Mouse (Mus musculus) liver, embryonic 16.5 days (tissue): ENCODE measurements around the gene Ap5z1. TPM values are rescaled to one million over a fixed set of nuclear protein-coding genes. Genes with fewer than 3 reads are reported as not detected.
A peak's percentile ranks its signal among the peaks of the same experiment; 100 is the strongest.

ENCODE experiments used
- ATAC-seq: fragments of 200-750 bp; cut with Nextera tagmentation; 2 replicates; pipeline ENCODE4 v1.8.0; 2017; ENCODE audit warnings: low read depth, mild to moderate bottlenecking, moderate number of reproducible peaks, moderate library complexity
- H3K27ac ChIP-seq: fragments of 300-500 bp; sonication (generic); 2 replicates; pipeline ENCODE4 v1.5.1; 2014; ENCODE audit warnings: mild to moderate bottlenecking, low read length
- H3K27me3 ChIP-seq: fragments of 300-500 bp; sonication (generic); 2 replicates; pipeline ENCODE4 v1.6.1; 2014; ENCODE audit warnings: low read depth, low read length, mixed read lengths; ENCODE audit not compliant: control insufficient read depth, insufficient read depth
- H3K36me3 ChIP-seq: fragments of 300-500 bp; sonication (generic); 2 replicates; pipeline ENCODE4 v1.6.1; 2014; ENCODE audit warnings: mild to moderate bottlenecking; ENCODE audit not compliant: control insufficient read depth, insufficient read depth
- H3K4me1 ChIP-seq: fragments of 300-500 bp; sonication (generic); 2 replicates; pipeline ENCODE4 v1.6.1; 2014; ENCODE audit warnings: low read depth, low read length, mixed read lengths; ENCODE audit not compliant: control insufficient read depth
- H3K4me2 ChIP-seq: fragments of 300-500 bp; sonication (generic); 2 replicates; pipeline ENCODE4 v1.6.1; 2014; ENCODE audit warnings: low read depth, low read length, mixed read lengths
- H3K4me3 ChIP-seq: fragments of 300-500 bp; sonication (generic); 2 replicates; pipeline ENCODE4 v1.5.1; 2014; ENCODE audit warnings: low read depth, mild to moderate bottlenecking, low read length
- H3K9ac ChIP-seq: fragments of 300-500 bp; sonication (generic); 2 replicates; pipeline ENCODE4 v1.6.1; 2014; ENCODE audit warnings: low read depth, low read length
- H3K9me3 ChIP-seq: fragments of 300-500 bp; sonication (generic); replicated peaks from 2 replicates; pipeline ENCODE4 v1.6.1; 2016; ENCODE audit warnings: low read length; ENCODE audit not compliant: control insufficient read depth
- WGBS: fragments of 180-500 bp; shearing (Covaris S2); extraction: QIAGEN DNeasy Blood & Tissue Kit; methylation state at CpG from one replicate; pipeline ENCODE4 v1.1.7; 2014; ENCODE audit not compliant: insufficient replicate concordance; 5-methylcytosine and 5-hydroxymethylcytosine counted together
- polyA plus RNA-seq: library from polyadenylated mRNA; unstranded; fragments of >200 nt; fragmentation: Nextera tagmentation; extraction: Ambion mirVana; gene quantifications from 2 replicates; pipeline ENCODE4 v1.2.1, GENCODE M21; 2015

Ap5z1 gene
- 4.6 and 5.2 TPM in 2 replicates for polyA plus RNA-seq

GRCm38 (mm10) chr5:142463461-142464454, at the start of gene Ap5z1:
TSS of gene Ap5z1 (plus strand) at chr5:142463944.
- H3K27ac ChIP-seq = peak within 1 kb of the TSS; percentile 82
- ATAC-seq = peak; percentile 97
- no peaks in the 10 kb centered on the region for H3K27me3 ChIP-seq
- WGBS = 1% methylated on average over 59 of the region's 60 CpGs
- H3K4me1 ChIP-seq = peaks cover 13% of the 10 kb centered on the region
- H3K36me3 ChIP-seq = peaks cover 7% of the 10 kb centered on the region
- H3K4me3 ChIP-seq = peak within 1 kb of the TSS; percentile 88
- peak within 1 kb of the TSS; percentile 87 for H3K9ac ChIP-seq
- peak within 1 kb of the TSS; percentile 82 for H3K4me2 ChIP-seq
- H3K9me3 ChIP-seq = no peaks in the 10 kb centered on the region

- H3K4me1 ChIP-seq = peaks cover 40% of the 10 kb centered on the region
These were observed 48.3 kb upstream of the Ap5z1 start for GRCm38 (mm10) chr5:142415401-142415800.

GRCm38 (mm10) chr5:142416070-142416775, 47.5 kb upstream of the Ap5z1 start:
- H3K4me1 ChIP-seq = peaks cover 40% of the 10 kb centered on the region
- peak overlapping the region; percentile 4; the same call in 1 of the 2 replicates for H3K9ac ChIP-seq
- H3K4me2 ChIP-seq = peak overlapping the region; percentile 28; the same call in 1 of the 2 replicates
- WGBS = 10% methylated on average over 14 of the region's 14 CpGs
- H3K4me3 ChIP-seq = no peak overlapping the region
- ATAC-seq = peak; percentile 14
- H3K9me3 ChIP-seq = no peaks in the 10 kb centered on the region
- no peaks in the 10 kb centered on the region for H3K27me3 ChIP-seq
- H3K36me3 ChIP-seq = no peaks in the 10 kb centered on the region
- peak overlapping the region; percentile 15; the same call in 1 of the 2 replicates for H3K27ac ChIP-seq

More at GRCm38 (mm10) chr5:142415401-142415800, 48.3 kb upstream of the Ap5z1 start:
- no peaks in the 10 kb centered on the region for H3K27me3 ChIP-seq
- H3K4me3 ChIP-seq = no peak overlapping the region
- WGBS = 74% methylated on average over 6 of the region's 6 CpGs
- no peaks in the 10 kb centered on the region for H3K36me3 ChIP-seq
- H3K27ac ChIP-seq = no peak overlapping the region
- no peak overlapping the region for H3K9ac ChIP-seq
- no peaks in the 10 kb centered on the region for H3K9me3 ChIP-seq
- no peak for ATAC-seq
- H3K4me2 ChIP-seq = no peak overlapping the region

- ATAC-seq = no peak
- peaks cover 40% of the 10 kb centered on the region for H3K4me1 ChIP-seq
- H3K36me3 ChIP-seq = no peaks in the 10 kb centered on the region
- H3K27me3 ChIP-seq = no peaks in the 10 kb centered on the region
- peak overlapping the region; percentile 16 for H3K27ac ChIP-seq
- H3K4me3 ChIP-seq = no peak overlapping the region
- H3K9ac ChIP-seq = no peak overlapping the region
- 44% methylated on average over 3 of the region's 3 CpGs for WGBS
- no peaks in the 10 kb centered on the region for H3K9me3 ChIP-seq
- 0 out of 2 replicates have a peak overlapping the region, but pooled peaks have one; percentile 18 for H3K4me2 ChIP-seq
These were observed 46.6 kb upstream of the Ap5z1 start for GRCm38 (mm10) chr5:142417104-142417503.

- peak overlapping the region; percentile 16 for H3K27ac ChIP-seq
- no peak overlapping the region for H3K9ac ChIP-seq
- no peaks in the 10 kb centered on the region for H3K27me3 ChIP-seq
- WGBS = 64% methylated on average over 9 of the region's 9 CpGs
- H3K9me3 ChIP-seq = no peaks in the 10 kb centered on the region
- H3K4me1 ChIP-seq = peaks cover 34% of the 10 kb centered on the region
- no peak overlapping the region; the same call in 1 of the 2 replicates for H3K4me2 ChIP-seq
- ATAC-seq = peak; percentile 73
- H3K36me3 ChIP-seq = no peaks in the 10 kb centered on the region
- no peak overlapping the region for H3K4me3 ChIP-seq
These were observed 45.9 kb upstream of the Ap5z1 start for GRCm38 (mm10) chr5:142417876-142418275.

- Histone ChIP-seq H3K36me3 (no peaks in the 10 kb centered on the region), H3K27me3 (no peaks in the 10 kb centered on the region), H3K4me3 (no peak overlapping the region), H3K9ac (no peak overlapping the region), H3K4me2 (no peak overlapping the region), H3K27ac (0 out of 2 replicates have a peak overlapping the region, but pooled peaks have one; percentile 0), H3K9me3 (no peaks in the 10 kb centered on the region), H3K4me1 (peaks cover 31% of the 10 kb centered on the region)
- no peak for ATAC-seq
- 68% methylated on average over 4 of the region's 4 CpGs for WGBS
These were observed 45.3 kb upstream of the Ap5z1 start for GRCm38 (mm10) chr5:142418419-142418818.

GRCm38 (mm10) chr5:142420317-142420716, 43.4 kb upstream of the Ap5z1 start:
- peaks cover 39% of the 10 kb centered on the region for H3K4me1 ChIP-seq
- no peaks in the 10 kb centered on the region for H3K36me3 ChIP-seq
- no peak overlapping the region for H3K9ac ChIP-seq
- H3K4me3 ChIP-seq = no peak overlapping the region
- H3K27ac ChIP-seq = no peak overlapping the region
- ATAC-seq = no peak
- WGBS = 88% methylated on average over 4 of the region's 4 CpGs
- no peaks in the 10 kb centered on the region for H3K9me3 ChIP-seq
- no peaks in the 10 kb centered on the region for H3K27me3 ChIP-seq
- H3K4me2 ChIP-seq = no peak overlapping the region

- H3K9me3 ChIP-seq = no peaks in the 10 kb centered on the region
- peaks cover 38% of the 10 kb centered on the region for H3K4me1 ChIP-seq
- H3K36me3 ChIP-seq = no peaks in the 10 kb centered on the region
- no peak overlapping the region for H3K4me2 ChIP-seq
- ATAC-seq = no peak
- H3K4me3 ChIP-seq = no peak overlapping the region
- 79% methylated on average over 9 of the region's 9 CpGs for WGBS
- H3K9ac ChIP-seq = no peak overlapping the region
- no peaks in the 10 kb centered on the region for H3K27me3 ChIP-seq
- H3K27ac ChIP-seq = no peak overlapping the region
These were observed 42.8 kb upstream of the Ap5z1 start for GRCm38 (mm10) chr5:142420920-142421319.
